Mouse (Mus musculus) lung, adult 2 months (tissue): ENCODE results near the gene Derl2.
A peak's percentile ranks its signal among the peaks of the same experiment; 100 is the strongest.

Experiments used
- CTCF ChIP-seq: fragments of 200-500 bp; IDR thresholded peaks from 2 replicates; pipeline ENCODE4 v1.5.1; 2011; ENCODE audit warnings: mild to moderate bottlenecking, low read length, control low read depth; ENCODE audit not compliant: insufficient read depth
- POLR2A ChIP-seq: fragments of 200-500 bp; IDR thresholded peaks from 2 replicates; pipeline ENCODE4 v1.6.1; 2011; ENCODE audit warnings: low read depth, mild to moderate bottlenecking, control low read depth, low read length, borderline replicate concordance; ENCODE audit errors: extremely low read depth

- TF ChIP-seq POLR2A (peak; percentile 83), CTCF (no peak)
Observed at GRCm38 (mm10) chr11:70969821-70970559, 49.7 kb downstream of the Derl2 start, which contains the start of the genes Nup88 and Rpain.
